Mouse (Mus musculus) myocyte (in vitro differentiated cells): ENCODE measurements around the gene Smpdl3b. TPM values are rescaled to one million over a fixed set of nuclear protein-coding genes. Genes with fewer than 3 reads are reported as not detected.
A peak's percentile ranks its signal among the peaks of the same experiment; 100 is the strongest.

Source experiments
- H3K27me3 ChIP-seq: one replicate; pipeline ENCODE4 v1.6.1; 2011; ENCODE audit not compliant: control insufficient read depth, insufficient read depth, insufficient read length
- H3K36me3 ChIP-seq: one replicate; pipeline ENCODE4 v1.6.1; 2011; ENCODE audit not compliant: control insufficient read depth, insufficient read depth
- H3K4me2 ChIP-seq: one replicate; pipeline ENCODE4 v1.6.1; 2011; ENCODE audit warnings: low read depth, control low read depth
- H3K4me3 ChIP-seq: one replicate; pipeline ENCODE4 v1.5.1; 2011; ENCODE audit warnings: mild to moderate bottlenecking, control low read depth, moderate library complexity
- H3K79me2 ChIP-seq: one replicate; pipeline ENCODE4 v1.6.1; 2011; ENCODE audit not compliant: control insufficient read depth, insufficient read depth
- H3ac ChIP-seq: one replicate; pipeline ENCODE4 v1.6.1; 2011; ENCODE audit not compliant: control insufficient read depth, insufficient read length
- CEBPB ChIP-seq: IDR thresholded peaks from 2 replicates; pipeline ENCODE4 v1.6.1; 2011; ENCODE audit warnings: mild to moderate bottlenecking, moderate library complexity; ENCODE audit not compliant: poor library complexity, insufficient read depth, severe bottlenecking
- E2F4 ChIP-seq: IDR thresholded peaks from one replicate; pipeline ENCODE4 v1.6.1; 2011; ENCODE audit warnings: mild to moderate bottlenecking, control low read depth, moderate library complexity; ENCODE audit not compliant: insufficient read depth
- MAX ChIP-seq: IDR thresholded peaks from one replicate; pipeline ENCODE4 v1.6.1; 2011; ENCODE audit warnings: low read depth, mild to moderate bottlenecking, control low read depth
- MYOD1 ChIP-seq, 3 experiments: IDR thresholded peaks; one replicate each; pipeline ENCODE4 v1.6.1; 2011; ENCODE audit warnings: control low read depth in 2 of 3, low read depth in 2 of 3, mild to moderate bottlenecking in 2 of 3, moderate library complexity in 1 of 3; ENCODE audit not compliant: insufficient read length in 2 of 3, control insufficient read depth in 1 of 3
- MYOG ChIP-seq, 3 experiments: IDR thresholded peaks; one replicate each; pipeline ENCODE4 v1.6.1; 2011; ENCODE audit warnings: control low read depth in 2 of 3, low read depth in 2 of 3, mild to moderate bottlenecking in 2 of 3; ENCODE audit not compliant: insufficient read length in 2 of 3, control insufficient read depth in 1 of 3, insufficient read depth in 1 of 3
- POLR2A ChIP-seq: IDR thresholded peaks from one replicate; pipeline ENCODE4 v1.6.1; 2011; ENCODE audit warnings: low read depth, mild to moderate bottlenecking, control low read depth, moderate library complexity; ENCODE audit not compliant: insufficient read length
- POLR2AphosphoS2 ChIP-seq: IDR thresholded peaks from one replicate; pipeline ENCODE4 v1.6.1; 2011; ENCODE audit warnings: low read depth, control low read depth; ENCODE audit not compliant: insufficient read length
- REST ChIP-seq: IDR thresholded peaks from one replicate; pipeline ENCODE4 v1.6.1; 2011; ENCODE audit warnings: mild to moderate bottlenecking, control low read depth, moderate library complexity; ENCODE audit not compliant: insufficient read depth, insufficient read length
- SRF ChIP-seq: IDR thresholded peaks from one replicate; pipeline ENCODE4 v1.6.1; 2011; ENCODE audit warnings: low read depth; ENCODE audit not compliant: control insufficient read depth, insufficient read length
- TCF12 ChIP-seq: IDR thresholded peaks from one replicate; pipeline ENCODE4 v1.6.1; 2011; ENCODE audit warnings: mild to moderate bottlenecking, control low read depth; ENCODE audit not compliant: poor library complexity, insufficient read depth, severe bottlenecking
- TCF3 ChIP-seq: IDR thresholded peaks from one replicate; pipeline ENCODE4 v1.6.1; 2011; ENCODE audit warnings: low read depth, control low read depth; ENCODE audit not compliant: insufficient read length
- USF1 ChIP-seq: IDR thresholded peaks from one replicate; pipeline ENCODE4 v1.6.1; 2011; ENCODE audit warnings: low read depth, mild to moderate bottlenecking, control low read depth, moderate library complexity
- polyA plus RNA-seq: library from polyadenylated mRNA; unstranded; fragments of >200 nt; fragmentation: generic; extraction: Trizol; gene quantifications from one replicate; pipeline ENCODE4 v1.2.1, GENCODE M21; 2012; ENCODE audit warnings: missing spikeins

The Smpdl3b gene
- polyA plus RNA-seq, 1 experiment: 18.0 TPM

GRCm38 (mm10) chr4:132731616-132732015, 25.4 kb downstream of the Smpdl3b start:
- Histone ChIP-seq H3K4me2 (peak overlapping the region; percentile 97), H3K36me3 (no peaks in the 10 kb centered on the region), H3ac (peak overlapping the region; percentile 2), H3K27me3 (no peaks in the 10 kb centered on the region), H3K4me3 (peak overlapping the region; percentile 42), H3K79me2 (no peaks in the 10 kb centered on the region)
- TF ChIP-seq CEBPB (no peak), USF1 (no peak), POLR2AphosphoS2 (no peak), MYOG (IDR thresholded peaks at IDR 0.05; ENCODE audit: control insufficient read depth in 1 of 3, insufficient read depth in 1 of 3, insufficient read length in 2 of 3, low read depth in 2 of 3) (no peak), MAX (no peak), MYOD1 (IDR thresholded peaks at IDR 0.05; ENCODE audit: control insufficient read depth in 1 of 3, insufficient read length in 2 of 3, low read depth in 2 of 3) (no peak), SRF (no peak)

GRCm38 (mm10) chr4:132728233-132728632, 28.8 kb downstream of the Smpdl3b start:
- H3K4me2 ChIP-seq: no peak overlapping the region
- H3K79me2 ChIP-seq: no peaks in the 10 kb centered on the region
- no peaks in the 10 kb centered on the region for H3K36me3 ChIP-seq
- H3K4me3 ChIP-seq: no peak overlapping the region
- H3ac ChIP-seq: no peak overlapping the region
- TF ChIP-seq SRF (no peak), E2F4 (no peak), TCF3 (no peak), MYOG (IDR thresholded peaks at IDR 0.05; ENCODE audit: control insufficient read depth in 1 of 3, insufficient read depth in 1 of 3, insufficient read length in 2 of 3, low read depth in 2 of 3) (no peak), MAX (no peak), TCF12 (no peak), CEBPB (no peak), USF1 (no peak), POLR2A (no peak), MYOD1 (IDR thresholded peaks at IDR 0.05; ENCODE audit: control insufficient read depth in 1 of 3, insufficient read length in 2 of 3, low read depth in 2 of 3) (no peak), POLR2AphosphoS2 (no peak), REST (no peak)
- no peaks in the 10 kb centered on the region for H3K27me3 ChIP-seq

- H3K36me3 ChIP-seq: peaks cover 37% of the 10 kb centered on the region
- no peak overlapping the region for H3K4me2 ChIP-seq
- no peak for TF ChIP-seq E2F4
- no peak for TF ChIP-seq MAX
- no peak for TF ChIP-seq TCF3
- TF ChIP-seq SRF: no peak
- no peak for TF ChIP-seq TCF12
- no peak for TF ChIP-seq REST
- TF ChIP-seq CEBPB: no peak
- TF ChIP-seq MYOD1 (IDR thresholded peaks at IDR 0.05; ENCODE audit: control insufficient read depth in 1 of 3, insufficient read length in 2 of 3, low read depth in 2 of 3): no peak
- TF ChIP-seq MYOG (IDR thresholded peaks at IDR 0.05; ENCODE audit: control insufficient read depth in 1 of 3, insufficient read depth in 1 of 3, insufficient read length in 2 of 3, low read depth in 2 of 3): no peak
- TF ChIP-seq USF1: no peak
- TF ChIP-seq POLR2A: no peak
- no peak for TF ChIP-seq POLR2AphosphoS2
- H3ac ChIP-seq: no peak overlapping the region
- no peaks in the 10 kb centered on the region for H3K27me3 ChIP-seq
- no peak overlapping the region for H3K4me3 ChIP-seq
- H3K79me2 ChIP-seq: no peaks in the 10 kb centered on the region
These were observed 38.8 kb downstream of the Smpdl3b start for GRCm38 (mm10) chr4:132718251-132718650.

GRCm38 (mm10) chr4:132713181-132713580, 43.9 kb downstream of the Smpdl3b start:
- H3ac ChIP-seq: no peak overlapping the region
- H3K4me2 ChIP-seq: no peak overlapping the region
- H3K36me3 ChIP-seq: peaks cover 27% of the 10 kb centered on the region
- TF ChIP-seq TCF12 (no peak), POLR2A (no peak), MYOG (IDR thresholded peaks at IDR 0.05; ENCODE audit: control insufficient read depth in 1 of 3, insufficient read depth in 1 of 3, insufficient read length in 2 of 3, low read depth in 2 of 3) (no peak), CEBPB (no peak), TCF3 (no peak), MYOD1 (IDR thresholded peaks at IDR 0.05; ENCODE audit: control insufficient read depth in 1 of 3, insufficient read length in 2 of 3, low read depth in 2 of 3) (no peak), POLR2AphosphoS2 (no peak), MAX (no peak), E2F4 (no peak), USF1 (no peak), SRF (no peak), REST (no peak)
- H3K79me2 ChIP-seq: no peaks in the 10 kb centered on the region
- no peaks in the 10 kb centered on the region for H3K27me3 ChIP-seq
- no peak overlapping the region for H3K4me3 ChIP-seq

GRCm38 (mm10) chr4:132706885-132707284, 50.2 kb downstream of the Smpdl3b start:
- TF ChIP-seq MAX: no peak
- TF ChIP-seq TCF12: no peak
- TF ChIP-seq MYOG (IDR thresholded peaks at IDR 0.05; ENCODE audit: control insufficient read depth in 1 of 3, insufficient read depth in 1 of 3, insufficient read length in 2 of 3, low read depth in 2 of 3): no peak
- TF ChIP-seq SRF: no peak
- TF ChIP-seq REST: no peak
- TF ChIP-seq USF1: no peak
- no peak for TF ChIP-seq POLR2A
- TF ChIP-seq POLR2AphosphoS2: no peak
- TF ChIP-seq TCF3: no peak
- TF ChIP-seq CEBPB: no peak
- no peak for TF ChIP-seq MYOD1 (IDR thresholded peaks at IDR 0.05; ENCODE audit: control insufficient read depth in 1 of 3, insufficient read length in 2 of 3, low read depth in 2 of 3)
- no peak overlapping the region for H3ac ChIP-seq
- no peaks in the 10 kb centered on the region for H3K79me2 ChIP-seq
- H3K27me3 ChIP-seq: no peaks in the 10 kb centered on the region
- no peak overlapping the region for H3K4me3 ChIP-seq
- H3K4me2 ChIP-seq: no peak overlapping the region
- peaks cover 55% of the 10 kb centered on the region for H3K36me3 ChIP-seq
